Mouse (Mus musculus): ENCODE results near the gene Olfr1076. TPM values are rescaled to one million over a fixed set of nuclear protein-coding genes. Genes with fewer than 3 reads are reported as not detected.
"Not testable (repeated sequence)": the region's sequence is repeated elsewhere in the genome, so short reads cannot be mapped to it uniquely, and the experiment has no call there.

The Olfr1076 gene
- not detected for total RNA-seq (2021)
- long read RNA-seq, experiment 1: 0 reads
- long read RNA-seq, experiment 2: 0 reads

- intact Hi-C loops (cut with DNase I): no loop called here
- no peak for DNase-seq (ENCODE audit: low spot score in 2 of 2)
These were observed at the start of gene Olfr1076 for GRCm38 (mm10) chr2:86508161-86508560. Gene Olfr1076, plus strand, starts transcription at chr2:86508461.

GRCm38 (mm10) chr2:86460434-86460833 is 47.8 kb upstream of the Olfr1076 start:
- intact Hi-C loops (cut with DNase I): loop anchor here (5.0 kb wide), 1 partner anchor 733 kb away; no protein-coding TSS in a partner anchor
- DNase-seq (ENCODE audit: low spot score in 2 of 2): no peak

- peak; percentile 32 to 65 for DNase-seq (ENCODE audit: low spot score in 2 of 2)
- intact Hi-C loops (cut with DNase I): loop anchor here (5.0 kb wide), 1 partner anchor 737 kb away; no protein-coding TSS in a partner anchor
These were observed 43.7 kb upstream of the Olfr1076 start for GRCm38 (mm10) chr2:86464442-86465109.

GRCm38 (mm10) chr2:86487286-86487685 is 21.0 kb upstream of the Olfr1076 start, which contains the start of gene Olfr228:
Gene Olfr228, minus strand, starts transcription at chr2:86487386.
- intact Hi-C loops (cut with DNase I): no loop called here
- no peak for DNase-seq (ENCODE audit: low spot score in 2 of 2)

- peak in 1 of 2 experiments; percentile 2 for DNase-seq (ENCODE audit: low spot score in 2 of 2)
These were observed 22.7 kb downstream of the Olfr1076 start for GRCm38 (mm10) chr2:86530991-86531390.

GRCm38 (mm10) chr2:86542380-86542779 is 34.1 kb downstream of the Olfr1076 start, which contains the start of gene Olfr1079:
Gene Olfr1079, minus strand, starts transcription at chr2:86542480.
- intact Hi-C loops (cut with DNase I): no loop called here
- DNase-seq (ENCODE audit: low spot score in 2 of 2): no peak

More at GRCm38 (mm10) chr2:86530991-86531390, 22.7 kb downstream of the Olfr1076 start:
- intact Hi-C loops (cut with DNase I): no loop called here

- intact Hi-C loops (cut with DNase I); DNase-seq (ENCODE audit: low spot score in 2 of 2): not testable (repeated sequence)
These were observed 49.9 kb downstream of the Olfr1076 start, which contains the start of gene Olfr1080 for GRCm38 (mm10) chr2:86558135-86558534. Gene Olfr1080, minus strand, starts transcription at chr2:86558235.

Other genes with a start within 250 kb of the Olfr1076 start
- not detected for gene Olfr1051, start 229.4 kb upstream of the Olfr1076 start, total RNA-seq (2021)
- gene Olfr1052, start 216.0 kb upstream of the Olfr1076 start, total RNA-seq (2021): not detected
- gene Olfr1053, start 193.2 kb upstream of the Olfr1076 start, total RNA-seq (2021): not detected
- gene Olfr1054, start 173.0 kb upstream of the Olfr1076 start, total RNA-seq (2021): not detected
- not detected for gene Olfr1055, start 158.2 kb upstream of the Olfr1076 start, total RNA-seq (2021)
- not detected for gene Olfr1056, start 146.0 kb upstream of the Olfr1076 start, total RNA-seq (2021)
- not detected for gene Olfr1057, start 130.1 kb upstream of the Olfr1076 start, total RNA-seq (2021)
- gene Olfr1058, start 119.9 kb upstream of the Olfr1076 start, total RNA-seq (2021): not detected
- not detected for gene Olfr1061, start 94.4 kb upstream of the Olfr1076 start, total RNA-seq (2021)
- not detected for gene Olfr1062, start 81.7 kb upstream of the Olfr1076 start, total RNA-seq (2021)
- gene Olfr1065, start 57.9 kb upstream of the Olfr1076 start, total RNA-seq (2021): not detected
- not detected for gene Olfr1066, start 52.2 kb upstream of the Olfr1076 start, total RNA-seq (2021)
- gene Olfr228, start 21.1 kb upstream of the Olfr1076 start, total RNA-seq (2021): not detected
- not detected for gene Olfr1079, start 34.0 kb downstream of the Olfr1076 start, total RNA-seq (2021)
- not detected for gene Olfr1080, start 49.8 kb downstream of the Olfr1076 start, total RNA-seq (2021)
- not detected for gene Olfr1082, start 90.5 kb downstream of the Olfr1076 start, total RNA-seq (2021)
- gene Olfr1084, start 131.3 kb downstream of the Olfr1076 start, total RNA-seq (2021): not detected
- gene Olfr1085, start 153.6 kb downstream of the Olfr1076 start, total RNA-seq (2021): not detected
- not detected for gene Olfr1086, start 171.6 kb downstream of the Olfr1076 start, total RNA-seq (2021)
- not detected for gene Olfr1087, start 189.9 kb downstream of the Olfr1076 start, total RNA-seq (2021)
- not detected for gene Olfr1089, start 225.2 kb downstream of the Olfr1076 start, total RNA-seq (2021)

Data from left cerebral cortex, postnatal 14 days (tissue).